Mouse (Mus musculus) spleen, embryonic (tissue): ENCODE data around the gene Mvp.

ENCODE experiments used
- CTCF ChIA-PET: fragments of 350-600 bp; sonication (Branson Sonifier 250); formaldehyde crosslinking; loops from one replicate; lab custom pipeline; 2022; lab: Charles Lee

Gene Mvp

DNA sequence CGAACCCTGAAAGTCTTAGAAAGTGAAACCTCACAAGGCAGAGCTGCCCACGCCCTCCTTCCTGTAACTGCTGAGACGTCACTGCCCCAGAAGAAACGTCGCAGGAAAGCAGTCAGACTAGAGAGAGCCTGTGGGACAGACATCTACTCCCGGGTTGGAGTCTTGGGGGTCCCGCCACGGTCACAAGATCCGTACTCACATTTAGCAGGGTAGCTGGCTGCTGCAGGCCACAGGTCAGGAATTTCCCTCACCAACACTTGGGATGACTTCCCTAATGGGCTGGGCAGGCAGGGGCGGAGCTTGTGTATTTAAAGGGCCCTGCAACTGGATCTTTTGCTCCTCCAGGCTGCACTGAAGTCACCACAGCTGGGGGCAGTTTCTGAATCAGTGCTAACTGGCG is at the start of gene Mvp:
Gene Mvp (minus strand): TSS at position 302 of the 400 bp plus-strand sequence.
- CTCF ChIA-PET: interaction anchor here (0.5 to 0.6 kb wide), 2 partner anchors 9 to 12 kb away, joined by 3 to 12 read pairs; partner anchors contain the start of gene Maz

DNA sequence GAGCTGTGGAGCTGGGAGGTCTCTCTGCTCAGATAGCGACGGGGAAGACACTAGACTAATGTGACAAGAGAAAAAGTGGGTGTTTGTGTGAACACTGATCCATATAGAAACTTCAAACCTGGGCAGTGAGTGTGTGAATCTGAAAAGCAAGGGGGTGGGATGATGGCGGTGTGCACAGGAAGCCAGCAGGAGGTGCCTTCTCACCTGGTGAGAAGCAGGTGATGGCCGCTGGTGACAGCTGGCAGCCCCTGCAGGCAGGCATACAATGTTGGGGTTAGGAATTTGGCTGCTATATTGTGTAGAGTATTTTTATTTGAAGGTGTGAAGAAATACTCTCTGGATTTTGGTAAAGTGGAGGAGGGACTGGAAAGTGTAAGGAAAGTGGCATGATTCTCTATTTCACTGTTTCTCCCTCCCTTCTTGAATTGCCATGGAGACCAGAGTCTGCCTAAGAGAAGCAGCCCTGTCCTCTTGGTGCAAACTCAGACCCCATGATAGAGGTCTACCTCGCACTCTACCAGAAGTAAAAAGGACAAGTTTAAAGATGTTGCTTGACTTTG is 40.7 kb upstream of the Mvp start:
- CTCF ChIA-PET: no interaction called here

DNA sequence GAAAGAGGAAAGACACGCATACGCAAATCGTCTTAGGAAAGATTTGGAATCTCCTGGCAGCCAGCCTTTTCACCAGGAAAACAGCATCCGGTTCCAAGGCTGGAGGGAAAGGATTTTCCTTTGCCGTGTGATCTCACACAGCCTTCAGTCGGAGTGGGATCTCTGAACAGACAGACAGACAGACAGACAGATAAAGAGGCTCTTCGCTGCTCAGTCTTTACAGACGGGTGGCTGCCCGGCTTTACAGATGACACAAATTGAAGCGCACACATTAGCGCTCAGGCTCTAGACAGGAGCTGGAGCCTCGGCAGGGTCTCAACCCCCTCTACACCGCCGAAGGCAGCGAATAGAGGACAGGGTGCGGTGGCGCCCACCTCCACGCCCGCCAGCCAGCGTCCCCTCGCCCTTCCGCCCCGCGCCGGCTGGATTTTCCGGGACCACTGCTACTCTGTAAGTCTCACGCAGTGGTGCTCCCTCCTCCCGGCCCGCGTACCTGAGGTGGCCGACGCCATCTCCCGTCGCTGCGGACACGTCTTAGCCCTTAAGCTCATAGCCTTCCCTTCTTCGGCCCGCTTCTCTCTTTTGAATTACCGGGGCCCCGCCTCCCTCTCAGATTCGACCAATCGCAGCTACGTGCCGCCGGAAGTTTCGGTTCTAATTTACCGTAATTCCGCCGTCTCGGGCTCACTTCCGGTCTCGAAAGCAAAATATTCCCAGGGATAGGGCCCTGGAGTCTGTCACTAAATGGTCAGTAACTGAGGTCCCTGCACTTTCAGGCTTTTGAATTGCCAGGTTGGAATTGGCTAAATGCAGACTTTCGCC is 27.6 kb upstream of the Mvp start, which contains the start of gene Kif22:
Gene Kif22 (minus strand): TSS at position 621 of the 822 bp plus-strand sequence.
- CTCF ChIA-PET: interaction anchor here (0.7 kb wide), 1 partner anchor 34 kb away, joined by 3 read pairs; no protein-coding TSS in a partner anchor

GRCm38 (mm10) chr7:127031244-127031643 is 16.8 kb upstream of the Mvp start:
- CTCF ChIA-PET: interaction anchor here (0.7 kb wide), 1 partner anchor 120 kb away, joined by 3 read pairs; no protein-coding TSS in a partner anchor

DNA sequence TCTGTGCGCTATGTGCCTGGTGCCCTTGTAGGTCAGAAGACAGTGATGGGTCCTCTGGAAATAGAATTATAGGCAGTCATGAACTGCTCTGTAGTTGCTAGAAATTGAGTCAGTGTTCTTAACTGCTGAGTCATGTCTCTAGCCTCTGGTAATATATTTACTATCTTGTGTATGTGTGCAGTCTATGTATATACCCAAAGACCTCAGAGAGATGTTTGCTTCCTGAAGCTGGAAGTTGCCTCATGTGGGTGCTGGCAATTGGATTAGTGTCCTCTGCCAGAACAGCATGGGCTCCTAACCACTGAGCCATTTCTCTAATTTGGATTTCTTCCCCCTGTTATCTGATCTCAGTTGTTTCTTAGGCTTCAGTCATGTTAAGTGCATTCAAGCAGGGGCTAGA is 15.8 kb upstream of the Mvp start:
- CTCF ChIA-PET: no interaction called here

DNA sequence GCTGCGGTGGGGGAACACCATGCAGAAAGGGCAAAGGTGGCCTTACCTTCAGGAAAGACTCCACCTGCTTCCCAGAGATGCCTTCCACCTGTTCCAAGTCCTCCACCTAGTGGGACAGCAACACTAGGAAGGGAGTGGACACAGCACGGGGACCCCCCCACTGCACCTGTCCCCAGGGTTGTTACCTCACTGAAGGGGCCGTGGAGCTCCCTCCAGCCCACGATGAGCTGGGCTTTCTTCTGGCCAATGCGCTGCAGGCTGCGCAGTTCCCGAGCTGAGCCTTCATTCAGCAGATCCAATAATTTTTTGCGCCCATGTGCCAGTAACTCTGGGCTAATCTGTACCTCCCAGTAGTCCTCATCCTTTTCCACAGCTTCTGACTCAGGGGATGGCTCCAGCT is 13.5 kb upstream of the Mvp start:
- CTCF ChIA-PET: interaction anchor here (0.6 kb wide), 1 partner anchor 85 kb away, joined by 8 read pairs; no protein-coding TSS in a partner anchor

GRCm38 (mm10) chr7:127026984-127027726 is 12.7 kb upstream of the Mvp start, which contains the start of gene Maz:
Maz (minus strand) TSS chr7:127027037.
- CTCF ChIA-PET: interaction anchor here (0.5 to 1.1 kb wide), 3 partner anchors 13 to 84 kb away, joined by 3 to 7 read pairs (median 4); partner anchors contain the start of gene Mvp

GRCm38 (mm10) chr7:127026616-127026983 is 12.2 kb upstream of the Mvp start:
- CTCF ChIA-PET: interaction anchor here (0.5 to 1.1 kb wide), 2 partner anchors 12 to 15 kb away, joined by 3 to 4 read pairs; partner anchors contain the start of gene Mvp

GRCm38 (mm10) chr7:127026161-127026600 is 11.8 kb upstream of the Mvp start:
- CTCF ChIA-PET: interaction anchor here (1.1 kb wide), 1 partner anchor 15 kb away, joined by 4 read pairs; no protein-coding TSS in a partner anchor

DNA sequence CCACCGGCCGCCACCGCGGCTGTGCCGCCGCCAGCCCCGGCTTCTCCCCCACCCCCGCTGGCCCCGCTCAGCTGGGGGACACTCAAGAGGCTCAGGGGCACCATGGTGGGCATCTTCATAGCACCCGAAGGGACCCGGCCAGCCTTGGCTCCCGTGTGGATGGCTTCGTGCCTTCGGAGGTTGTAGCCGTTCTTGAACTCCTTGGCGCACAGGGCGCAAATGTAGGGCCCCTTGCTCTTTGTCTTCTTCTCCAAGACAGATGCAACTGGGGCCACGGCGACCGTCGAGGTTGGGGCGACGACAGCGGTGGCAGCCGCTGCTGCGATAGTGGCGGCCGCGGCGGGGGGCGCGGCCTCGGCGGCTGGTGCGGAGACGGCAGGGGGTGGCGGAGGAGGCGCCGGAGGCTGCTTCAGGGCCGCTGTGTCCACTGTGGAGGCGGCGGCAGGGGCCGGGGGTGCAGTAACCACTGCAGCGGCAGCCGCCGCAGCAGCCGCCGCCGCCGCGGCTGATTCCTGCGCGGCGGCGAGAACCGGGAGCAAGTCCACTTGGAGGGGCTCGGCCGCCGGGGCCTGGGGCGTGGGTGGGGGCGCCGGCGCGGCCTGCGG is 11.2 kb upstream of the Mvp start:
- CTCF ChIA-PET: interaction anchor here (0.6 to 1.1 kb wide), 2 partner anchors 14 to 20 kb away, joined by 3 to 4 read pairs; no protein-coding TSS in a partner anchor

GRCm38 (mm10) chr7:127024755-127025555 is 10.5 kb upstream of the Mvp start:
- CTCF ChIA-PET: interaction anchor here (0.6 kb wide), 1 partner anchor 19 kb away, joined by 3 read pairs; no protein-coding TSS in a partner anchor

DNA sequence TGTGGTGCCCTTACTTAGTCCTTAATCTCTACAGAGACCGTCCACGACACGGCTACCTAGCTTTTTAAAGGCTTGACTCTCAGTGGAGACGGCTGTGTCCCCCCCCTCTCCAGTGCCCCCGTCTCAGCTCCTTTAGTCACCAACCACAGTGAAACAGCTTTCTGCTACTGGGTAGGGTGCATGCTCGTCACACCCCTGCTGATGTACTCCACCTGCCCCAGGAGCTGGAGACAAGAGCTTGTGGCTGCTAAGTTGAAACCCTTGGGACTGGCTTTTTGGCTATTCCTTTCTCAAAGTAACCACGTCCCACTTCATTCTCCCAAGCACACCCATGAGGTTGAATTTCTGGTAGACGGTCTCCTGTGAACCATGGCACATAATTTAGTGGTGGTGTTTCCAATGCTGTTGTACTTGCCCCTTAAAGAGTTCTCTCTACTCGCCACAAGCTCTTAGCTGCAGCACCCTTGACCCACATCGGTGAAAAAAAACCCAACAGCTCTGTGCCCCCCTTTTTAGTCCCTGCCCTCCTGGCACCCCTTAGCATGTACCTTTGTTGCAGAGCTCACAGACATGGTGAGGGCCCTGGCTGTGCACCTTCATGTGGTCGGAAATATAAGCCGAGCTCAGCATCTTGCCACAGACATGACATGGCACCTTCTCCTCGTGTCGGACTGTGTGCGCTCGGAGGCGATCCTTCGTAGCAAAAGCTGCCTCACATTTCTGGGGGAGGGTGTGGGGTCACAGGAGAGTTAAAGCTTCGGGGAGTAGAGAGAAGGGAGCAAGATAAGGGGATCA is 9.7 kb upstream of the Mvp start:
- CTCF ChIA-PET: no interaction called here

GRCm38 (mm10) chr7:127023272-127023691 is 8.9 kb upstream of the Mvp start:
- CTCF ChIA-PET: interaction anchor here (0.6 to 0.7 kb wide), 2 partner anchors 92 to 494 kb away, joined by 3 to 6 read pairs; no protein-coding TSS in a partner anchor

GRCm38 (mm10) chr7:127022528-127023271 is 8.3 kb upstream of the Mvp start:
- CTCF ChIA-PET: interaction anchor here (0.6 to 0.7 kb wide), 2 partner anchors 91 to 495 kb away, joined by 3 to 6 read pairs; no protein-coding TSS in a partner anchor

GRCm38 (mm10) chr7:127021563-127022527 is 7.4 kb upstream of the Mvp start:
- CTCF ChIA-PET: interaction anchor here (0.5 to 0.6 kb wide), 2 partner anchors 14 to 137 kb away, joined by 3 to 4 read pairs; no protein-coding TSS in a partner anchor

- CTCF ChIA-PET: no interaction called here
Observed at GRCm38 (mm10) chr7:127020901-127021562, 6.6 kb upstream of the Mvp start, which contains the start of the genes Gm42742 and Prrt2. Gm42742 (minus strand) TSS chr7:127021097. Prrt2 (minus strand) TSS chr7:127021211.
